Mouse (Mus musculus) cerebellum, postnatal 14 days (tissue): Measurements from ENCODE around the gene Ctnnbip1.

Experiments used
- DNase-seq, 2 experiments: peaks; one replicate each; pipeline ENCODE4 v3.0.0; 2021; ENCODE audit warnings: mixed read lengths in 2 of 2

Ctnnbip1 gene

DNA sequence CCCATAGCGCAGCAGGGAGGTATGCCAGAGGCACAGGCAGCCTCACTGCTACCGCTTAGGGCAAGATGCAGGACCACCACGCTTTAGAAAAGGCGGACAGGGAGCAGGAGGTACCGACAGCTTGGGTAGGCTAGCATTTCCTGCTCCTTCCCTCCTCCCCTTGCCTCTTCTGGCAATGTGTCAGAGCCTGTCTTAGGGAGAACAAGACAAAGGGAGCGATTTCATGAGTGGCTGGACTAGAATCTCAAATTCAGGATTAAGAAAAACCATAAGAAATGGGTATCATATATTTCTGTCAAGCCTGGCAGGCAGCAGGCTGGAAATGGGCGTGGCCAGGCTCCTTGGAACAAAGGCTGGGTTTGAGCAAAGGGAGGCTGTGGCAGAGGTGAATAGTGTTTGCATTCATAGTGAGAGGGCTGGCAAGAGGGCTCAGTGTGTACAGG lies 44.9 kb downstream of the Ctnnbip1 start:
- DNase-seq = peak; percentile 77 to 82

DNA sequence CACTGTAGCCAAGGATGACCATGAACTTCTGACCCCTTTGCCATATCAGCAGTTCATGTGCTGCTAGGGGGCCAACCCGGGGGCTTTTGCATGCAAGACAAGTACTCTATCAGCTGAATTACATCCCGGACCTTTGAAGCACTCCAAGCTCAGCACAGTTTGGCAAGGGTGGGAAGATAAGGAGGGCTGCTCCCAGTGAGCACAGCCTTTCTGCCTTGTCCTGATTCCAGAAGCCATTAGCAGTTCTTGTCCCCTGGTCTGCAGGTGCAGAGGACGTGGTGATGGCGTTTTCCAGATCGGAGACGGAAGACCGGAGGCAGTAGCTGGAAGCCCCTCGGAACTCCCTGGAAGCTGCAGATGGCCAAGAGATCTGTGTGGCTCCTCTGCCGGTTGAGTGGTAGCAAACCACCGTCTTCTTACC lies 45.9 kb downstream of the Ctnnbip1 start:
- DNase-seq = peak; percentile 47 to 49

DNA sequence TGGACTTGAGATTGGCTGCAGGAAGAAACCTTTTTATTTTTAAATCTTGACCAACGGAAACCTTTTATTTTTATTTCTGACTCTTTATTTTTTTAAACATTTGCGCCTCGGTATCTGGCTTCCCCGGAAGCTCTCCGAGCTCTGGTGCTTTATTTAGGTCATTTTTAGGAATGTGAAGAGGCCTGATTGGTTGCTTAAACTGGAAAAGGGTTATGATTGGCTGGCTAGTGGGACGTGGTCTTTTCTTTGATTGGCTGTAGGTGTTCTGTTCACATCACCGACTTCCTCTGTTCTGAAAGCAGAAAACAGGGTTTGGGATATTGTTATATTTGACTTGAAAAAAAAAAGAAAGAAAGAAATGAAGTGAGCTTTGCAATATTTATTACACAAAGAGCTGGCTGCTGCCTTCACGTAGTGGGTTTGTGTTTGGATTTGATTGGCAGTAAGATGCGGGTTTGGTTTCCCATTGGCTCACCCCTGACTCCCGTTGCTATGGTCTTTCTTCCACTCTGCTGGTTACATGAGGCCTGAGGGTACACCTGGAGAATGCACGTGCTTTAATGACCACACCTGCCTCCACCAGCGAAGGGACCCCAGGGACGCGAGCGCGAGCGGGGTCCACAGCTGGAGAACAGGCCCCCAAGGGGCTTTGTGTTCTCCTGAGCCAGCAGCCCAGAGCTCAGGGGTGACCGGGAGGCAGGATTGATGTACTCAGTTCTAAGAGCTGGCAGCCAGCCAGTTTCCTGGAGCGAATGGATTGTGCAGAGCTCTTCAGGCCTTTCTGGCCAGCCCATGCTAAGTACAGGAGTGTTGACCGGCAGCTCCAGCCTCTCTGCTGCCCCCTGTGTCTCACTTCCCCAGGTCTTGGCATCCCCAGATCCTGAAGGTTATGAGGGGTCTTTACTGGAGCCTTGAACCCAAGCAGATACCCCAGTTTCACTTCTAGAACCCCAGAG lies 46.7 kb downstream of the Ctnnbip1 start:
- DNase-seq = peak; percentile 93 to 96

DNA sequence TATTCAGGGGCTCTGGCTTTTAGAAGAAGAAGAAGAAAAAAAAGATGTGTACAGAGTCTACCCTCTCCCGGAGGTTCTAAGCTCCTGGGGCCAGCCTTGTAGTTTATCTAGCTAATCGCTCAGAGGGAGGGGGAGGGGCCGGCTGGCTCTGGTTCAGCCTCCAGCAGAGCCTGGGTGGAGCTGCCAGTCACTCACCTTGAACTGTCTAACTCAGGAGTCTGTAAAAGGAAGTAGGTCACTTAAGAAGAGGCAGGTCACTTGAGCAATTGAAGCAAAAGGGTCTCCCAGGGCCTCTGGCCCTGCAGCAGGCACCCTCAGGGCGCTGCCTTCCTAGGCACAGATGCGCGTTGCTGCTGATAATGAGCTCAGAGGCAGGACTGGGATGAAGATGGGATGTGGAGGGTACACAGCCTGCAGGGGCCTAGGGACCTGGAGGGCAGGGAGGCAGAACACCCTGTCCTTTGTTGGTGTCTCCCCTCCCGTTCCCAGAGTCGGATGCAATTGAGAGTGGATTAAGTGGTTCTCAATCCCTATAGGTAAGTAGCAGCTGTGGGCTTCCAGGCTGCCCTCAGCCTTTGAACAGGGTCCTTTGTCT lies 49.5 kb downstream of the Ctnnbip1 start:
- peak; percentile 57 to 73 for DNase-seq

- DNase-seq = peak; percentile 39 to 48
These were observed 50.6 kb downstream of the Ctnnbip1 start for GRCm38 (mm10) chr4:149568622-149569021.

DNA sequence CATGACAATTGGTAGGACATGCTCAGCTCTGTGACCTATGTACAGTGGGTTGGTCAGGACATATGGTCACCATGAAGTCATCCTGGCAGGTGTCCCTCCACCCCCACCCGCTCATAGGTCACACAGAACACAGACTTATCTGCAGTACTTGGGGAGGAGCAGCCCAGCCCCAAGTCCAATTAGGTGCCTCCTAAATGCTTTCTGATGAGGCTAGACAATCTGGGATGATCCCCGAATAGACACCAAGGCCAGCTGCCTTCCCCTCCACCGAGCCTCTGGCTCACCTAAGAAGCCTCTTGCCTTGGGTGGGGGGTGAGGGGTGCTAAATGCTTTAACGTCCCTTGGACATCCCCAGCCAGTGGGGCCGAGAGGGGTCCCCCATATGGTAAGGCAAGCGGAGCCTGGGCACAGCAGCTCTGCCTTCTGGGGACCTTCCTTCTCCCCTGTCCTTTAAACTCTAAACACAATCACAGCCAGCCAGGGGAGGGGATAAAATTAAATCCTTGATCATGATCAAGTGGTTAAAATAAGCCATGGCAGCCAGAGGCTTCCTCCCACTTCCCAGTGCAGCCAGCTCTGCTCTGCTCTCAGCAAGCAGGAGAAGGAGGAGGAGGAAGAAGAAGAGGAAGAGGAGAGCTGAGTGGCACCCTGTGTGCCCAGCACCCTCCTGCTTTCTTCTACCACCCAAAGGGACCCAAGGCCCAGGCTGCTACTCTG lies 51.9 kb downstream of the Ctnnbip1 start:
- DNase-seq = no peak

DNA sequence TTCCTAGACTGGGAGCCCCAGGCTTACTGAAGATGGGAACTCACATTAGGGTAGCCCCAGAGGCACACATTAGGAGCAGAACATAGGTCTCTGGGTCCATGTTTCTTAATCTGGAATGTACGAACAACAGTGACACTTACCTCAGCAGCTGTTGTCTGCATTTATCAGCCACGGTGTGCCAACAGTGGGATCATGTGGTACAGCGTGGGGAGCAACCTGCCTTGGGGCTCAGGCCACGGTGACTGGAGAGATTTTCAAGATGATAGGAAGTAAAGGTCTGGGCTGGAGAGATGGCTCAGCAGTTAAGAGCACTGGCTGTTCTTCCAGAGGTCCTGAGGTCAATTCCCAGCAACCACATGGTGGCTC lies 52.4 kb downstream of the Ctnnbip1 start:
- DNase-seq = no peak

DNA sequence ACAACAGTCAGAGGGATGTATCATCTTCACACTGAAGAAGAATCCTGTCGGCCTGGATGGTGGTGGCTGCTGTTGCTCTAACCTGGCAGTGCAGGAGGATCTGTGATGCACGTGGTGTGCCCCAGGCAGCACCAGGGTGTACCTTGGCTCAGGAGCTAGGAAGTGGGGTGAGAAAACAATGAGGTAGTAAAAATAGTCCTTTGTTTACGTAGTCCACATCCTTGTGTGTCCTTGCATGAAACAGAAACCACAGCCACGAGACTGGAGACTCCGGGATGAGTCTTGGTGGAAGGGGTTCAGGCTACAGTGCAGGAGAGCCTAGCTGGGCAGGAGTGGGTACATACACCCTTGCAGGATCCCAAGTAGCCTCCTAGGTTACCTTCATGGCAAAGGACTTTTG lies 53.2 kb downstream of the Ctnnbip1 start:
- no peak for DNase-seq

- peak; percentile 35 to 65 for DNase-seq
These were observed 53.7 kb downstream of the Ctnnbip1 start for GRCm38 (mm10) chr4:149571651-149572149.

- no peak for DNase-seq
These were observed 54.4 kb downstream of the Ctnnbip1 start for GRCm38 (mm10) chr4:149572446-149572845.

DNA sequence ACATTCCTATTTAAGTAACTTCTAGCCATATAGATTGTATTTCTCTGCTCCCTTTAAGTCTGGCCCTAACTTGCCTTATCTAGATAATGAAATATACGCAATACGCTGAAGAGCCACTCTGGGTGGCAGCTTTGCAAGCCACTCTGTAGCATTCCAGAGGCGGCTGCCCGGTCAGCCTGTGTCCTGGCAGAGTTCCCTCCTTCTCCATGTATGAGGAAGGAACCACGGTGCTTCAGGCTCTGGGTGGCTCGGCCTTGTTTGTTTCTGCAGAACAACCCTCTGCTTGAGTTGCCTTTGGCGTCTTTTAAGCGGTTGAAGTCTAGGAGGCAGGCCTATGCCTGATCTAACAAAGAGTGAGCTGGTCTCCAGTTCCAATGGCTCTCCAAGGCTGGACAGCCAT lies 54.8 kb downstream of the Ctnnbip1 start:
- DNase-seq = no peak

DNA sequence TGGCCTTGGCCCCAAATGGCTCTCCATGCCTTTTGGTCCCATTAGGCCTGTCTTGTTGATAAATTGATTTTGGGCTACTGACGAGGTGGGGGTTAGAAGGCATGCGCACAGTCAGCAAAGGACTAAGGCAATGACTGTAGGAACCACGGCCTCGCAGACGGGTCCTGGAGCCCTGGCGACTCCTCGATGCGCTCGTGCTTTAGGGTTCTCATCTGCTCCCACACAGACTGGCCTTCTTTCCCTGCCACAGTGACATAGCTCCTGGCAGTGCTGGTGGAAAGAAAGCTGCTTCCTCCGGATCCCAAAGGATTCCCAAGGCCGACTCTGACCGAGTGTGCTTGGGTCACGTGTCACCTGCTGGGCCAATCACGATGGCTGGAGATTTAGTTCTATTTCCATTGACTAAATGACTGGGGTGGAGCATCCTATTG lies 56.4 kb downstream of the Ctnnbip1 start:
- DNase-seq = no peak

GRCm38 (mm10) chr4:149576061-149576460 lies 58.0 kb downstream of the Ctnnbip1 start:
- no peak for DNase-seq

- no peak for DNase-seq
These were observed 59.0 kb downstream of the Ctnnbip1 start for GRCm38 (mm10) chr4:149576993-149577548.

GRCm38 (mm10) chr4:149578085-149578681 lies 60.1 kb downstream of the Ctnnbip1 start:
- DNase-seq = peak in 1 of 2 experiments; percentile 60

- DNase-seq = no peak
These were observed 60.8 kb downstream of the Ctnnbip1 start for GRCm38 (mm10) chr4:149578831-149579230.

DNA sequence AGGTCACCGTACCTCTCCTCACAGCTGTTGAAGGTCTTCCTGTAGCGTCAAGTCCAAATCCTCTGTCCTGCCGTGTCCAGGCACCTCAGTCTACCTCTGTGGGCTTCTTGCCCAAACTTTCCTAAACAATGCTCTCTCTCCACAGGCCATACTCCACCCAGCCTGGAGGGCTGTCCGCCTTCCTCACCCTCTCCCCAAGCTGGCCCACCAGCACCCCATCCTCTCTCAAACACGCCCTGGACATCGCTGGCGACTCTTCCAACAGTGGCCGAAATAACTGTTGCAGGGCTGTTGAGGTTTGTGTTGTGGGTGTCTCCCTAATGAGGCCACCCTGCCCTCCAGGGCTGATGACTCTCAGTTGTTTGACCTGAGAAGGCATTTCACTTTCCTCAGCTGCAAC lies 67.2 kb downstream of the Ctnnbip1 start:
- no peak for DNase-seq

DNA sequence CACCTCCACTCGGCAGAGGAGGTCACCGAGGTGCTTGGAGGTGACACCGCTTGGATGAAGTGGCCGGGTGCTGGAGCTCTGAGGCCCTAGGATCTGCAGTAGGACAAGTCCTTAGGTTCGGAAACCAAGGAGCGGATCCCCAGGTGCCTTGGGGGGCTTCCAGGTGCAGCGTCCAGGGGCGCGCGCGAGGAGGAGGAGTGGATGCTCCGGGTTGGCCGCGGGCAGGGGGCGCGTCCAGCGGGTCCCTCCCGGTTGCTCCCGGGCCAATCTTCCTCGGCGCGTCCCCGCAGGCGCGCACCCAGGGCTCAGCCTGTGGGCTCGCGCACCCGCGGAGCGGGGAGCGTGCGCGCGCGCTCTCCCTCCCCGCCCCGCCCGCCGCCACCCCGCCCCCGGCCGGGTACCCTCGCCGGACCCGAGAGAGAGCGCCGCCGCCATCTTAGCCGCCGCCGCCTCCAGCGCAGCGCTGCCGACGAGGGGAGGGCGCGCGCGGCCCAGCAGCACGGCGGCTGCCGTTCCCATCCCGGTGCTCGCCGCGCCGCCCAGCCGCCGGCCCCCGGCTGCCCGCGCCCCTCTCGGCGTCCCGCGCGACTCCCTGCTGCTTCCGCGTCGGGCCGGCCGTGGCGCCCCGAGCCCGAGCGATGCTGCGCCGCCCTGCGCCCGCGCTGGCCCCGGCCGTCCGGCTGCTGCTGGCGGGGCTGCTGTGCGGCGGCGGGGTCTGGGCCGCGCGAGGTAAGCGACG lies 68.2 kb downstream of the Ctnnbip1 start, which contains the start of gene Clstn1:
Gene Clstn1, plus strand, starts transcription at position 425 of the 739 bp plus-strand sequence.
- peak; percentile 87 to 88 for DNase-seq

DNA sequence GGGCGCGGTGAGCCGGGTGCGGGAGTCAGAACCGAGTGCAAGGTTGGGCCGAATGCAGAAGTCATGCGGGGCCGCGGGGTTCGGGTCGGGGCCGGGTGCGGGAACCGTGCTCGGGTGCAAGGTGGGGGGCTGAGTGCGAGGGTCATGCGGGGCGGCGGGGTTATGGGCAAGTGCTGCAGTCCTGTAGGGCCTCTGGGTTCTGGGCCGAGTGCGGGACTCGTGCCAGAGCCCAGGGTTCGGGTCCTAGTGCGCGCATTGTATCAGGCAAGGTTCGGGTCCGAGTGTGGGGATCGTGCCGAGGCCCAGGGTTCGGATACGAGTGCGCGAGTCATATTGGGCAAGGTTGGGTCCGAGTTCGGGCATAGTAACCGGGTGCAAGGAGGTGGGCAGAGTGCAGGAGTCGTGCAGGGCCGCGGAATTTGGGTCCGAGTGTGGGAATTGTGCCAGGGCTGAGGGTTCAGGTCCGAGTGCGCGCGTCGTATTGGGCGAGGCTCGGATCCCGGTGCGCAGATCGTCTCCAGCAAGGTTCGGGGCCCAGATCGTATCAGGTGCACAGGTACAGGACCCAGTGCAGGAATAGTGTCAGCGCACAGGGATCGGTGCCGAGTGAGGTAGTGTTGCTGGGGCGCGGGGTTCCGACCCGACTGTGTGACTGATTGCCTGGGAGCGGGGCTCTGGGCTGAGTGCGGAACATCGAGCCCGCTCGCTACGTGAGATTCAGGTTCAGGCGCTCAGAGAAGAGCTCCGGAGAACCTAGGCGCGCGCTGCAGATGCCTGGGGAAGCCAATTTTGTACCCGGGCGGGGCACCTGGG lies 69.0 kb downstream of the Ctnnbip1 start:
- peak; percentile 81 to 90 for DNase-seq

DNA sequence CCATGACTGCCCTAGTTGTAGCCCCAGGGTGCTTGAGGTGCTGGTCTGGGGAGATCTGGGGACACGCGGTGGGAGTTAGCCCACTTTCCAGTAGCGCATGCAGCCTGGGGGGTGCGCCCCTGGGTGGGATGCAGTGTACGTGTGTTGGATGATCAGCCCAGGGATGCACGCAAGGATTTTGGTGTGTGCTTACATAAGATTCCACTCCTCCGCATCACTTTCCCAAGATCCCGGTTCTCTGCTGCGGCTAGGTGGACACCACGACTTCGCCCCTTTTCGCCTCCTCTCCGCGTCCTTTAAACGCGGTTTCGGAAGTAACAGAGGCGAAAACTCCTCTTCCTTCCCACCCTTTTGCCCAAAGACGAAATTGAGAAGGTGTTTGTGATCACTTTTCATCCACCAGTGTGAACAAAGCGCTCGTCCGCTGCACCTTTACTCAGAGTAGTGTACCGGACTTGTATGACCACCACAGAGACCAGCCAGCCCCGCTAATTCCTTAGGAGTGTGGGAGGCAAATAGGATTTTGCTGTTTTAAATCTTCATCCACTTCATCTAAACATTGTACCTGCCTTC lies 69.6 kb downstream of the Ctnnbip1 start:
- no peak for DNase-seq
